In genomic region chr6:126553812-126554211, GRCm38 (mm10) we compare ENCODE assay signal across 8 mouse cellular contexts. TPM values are rescaled to one million over a fixed set of nuclear protein-coding genes. Genes with fewer than 3 reads are reported as not detected.
DNase-seq lines count a peak whose midpoint lies in the region; ATAC-seq lines count a peak whose summit lies in the region.

No protein-coding gene starts in this region.

- no peak overlapping the region for H3K4me3 ChIP-seq in neural tube, embryonic 11.5 days (ENCODE audit: low read depth, low read length)
- H3K4me3 ChIP-seq in embryonic facial prominence, embryonic 10.5 days: no peak overlapping the region
- H3K4me3 ChIP-seq in hindbrain, embryonic 10.5 days: no peak overlapping the region
- no peak overlapping the region for H3K4me3 ChIP-seq in limb, embryonic 10.5 days

- H3K9me3 ChIP-seq in neural tube, embryonic 11.5 days (ENCODE audit: control insufficient read depth, low read length): no peaks in the 10 kb centered on the region
- H3K9me3 ChIP-seq in embryonic facial prominence, embryonic 10.5 days: no peaks in the 10 kb centered on the region
- H3K9me3 ChIP-seq in hindbrain, embryonic 10.5 days: no peaks in the 10 kb centered on the region
- H3K9me3 ChIP-seq in limb, embryonic 10.5 days (replicated peaks): no peaks in the 10 kb centered on the region

- H3K27ac ChIP-seq in neural tube, embryonic 11.5 days (ENCODE audit: low read depth, low read length): no peak overlapping the region
- H3K27ac ChIP-seq in embryonic facial prominence, embryonic 10.5 days (replicated peaks): no peak overlapping the region
- no peak overlapping the region for H3K27ac ChIP-seq in hindbrain, embryonic 10.5 days
- no peak overlapping the region for H3K27ac ChIP-seq in limb, embryonic 10.5 days

- ATAC-seq in neural tube, embryonic 11.5 days (ENCODE audit: insufficient read depth, low FRiP score, low TSS enrichment): peak; percentile 75; the same call in 1 of the 2 replicates

- H3K4me2 ChIP-seq in neural tube, embryonic 11.5 days (ENCODE audit: low read depth): no peak overlapping the region

- 30% methylated on average over 9 of the region's 9 CpGs for WGBS in neural tube, embryonic 11.5 days
- WGBS in embryonic facial prominence, embryonic 10.5 days: 32% methylated on average over 9 of the region's 9 CpGs
- WGBS in hindbrain, embryonic 10.5 days: 34% methylated on average over 9 of the region's 9 CpGs
- WGBS in limb, embryonic 10.5 days: 36% methylated on average over 9 of the region's 9 CpGs

- H3K4me1 ChIP-seq in neural tube, embryonic 11.5 days (ENCODE audit: control insufficient read depth, insufficient read depth, low read length): no peaks in the 10 kb centered on the region
- H3K4me1 ChIP-seq in embryonic facial prominence, embryonic 10.5 days: peaks cover 4% of the 10 kb centered on the region; the same call in 1 of the 2 replicates
- 0 out of 2 replicates have a peak, but pooled peaks cover 7% of the 10 kb centered on the region for H3K4me1 ChIP-seq in hindbrain, embryonic 10.5 days (replicated peaks)
- peaks cover 3% of the 10 kb centered on the region; the same call in 1 of the 2 replicates for H3K4me1 ChIP-seq in limb, embryonic 10.5 days

- H3K36me3 ChIP-seq in neural tube, embryonic 11.5 days (ENCODE audit: control insufficient read depth, insufficient read depth, low read length): no peaks in the 10 kb centered on the region
- H3K36me3 ChIP-seq in embryonic facial prominence, embryonic 10.5 days (replicated peaks): no peaks in the 10 kb centered on the region
- H3K36me3 ChIP-seq in hindbrain, embryonic 10.5 days: no peaks in the 10 kb centered on the region
- H3K36me3 ChIP-seq in limb, embryonic 10.5 days: no peaks in the 10 kb centered on the region

- peak; percentile 47 for DNase-seq in neural tube, embryonic 11.5 days (ENCODE audit: low spot score)
- DNase-seq in neural tube, embryonic 10.5 days (ENCODE audit: extremely low spot score, low spot score): no peak
- DNase-seq in embryonic facial prominence, embryonic 10.5 days (ENCODE audit: low spot score): peak; percentile 53
- DNase-seq in hindbrain, embryonic 10.5 days (ENCODE audit: low spot score): peak; percentile 40
- peak; percentile 43 for DNase-seq in limb, embryonic 10.5 days (ENCODE audit: low spot score)
- DNase-seq in right cerebral cortex, adult 18-20 months: peak; percentile 71
- DNase-seq in thymus, postnatal 14 days: no peak
- DNase-seq in spleen, postnatal 4 days (ENCODE audit: low spot score in 2 of 2): no peak

- H3K27me3 ChIP-seq in neural tube, embryonic 11.5 days (ENCODE audit: control insufficient read depth, insufficient read depth, low read length): no peaks in the 10 kb centered on the region
- peaks cover 34% of the 10 kb centered on the region for H3K27me3 ChIP-seq in embryonic facial prominence, embryonic 10.5 days (replicated peaks; ENCODE audit: low read depth, poor library complexity, severe bottlenecking)
- peaks cover 27% of the 10 kb centered on the region for H3K27me3 ChIP-seq in hindbrain, embryonic 10.5 days (ENCODE audit: insufficient read depth, poor library complexity, severe bottlenecking)
- peaks cover 38% of the 10 kb centered on the region for H3K27me3 ChIP-seq in limb, embryonic 10.5 days (ENCODE audit: low read depth, poor library complexity, severe bottlenecking)

- H3K9ac ChIP-seq in neural tube, embryonic 11.5 days (ENCODE audit: low read length): no peak overlapping the region

RNA-seq across cellular contexts. Expression of gene Kcna5, which starts 18.6 kb away (rescaled TPM):
- 2.1 and 2.8 TPM in 2 replicates for polyA plus RNA-seq in neural tube, embryonic 11.5 days (2014; fragmentation: Nextera tagmentation; extraction: Ambion mirVana)
- 3.6 and 4.0 TPM in 2 replicates for polyA plus RNA-seq in embryonic facial prominence, embryonic 10.5 days (2016; fragmentation: Nextera tagmentation; extraction: Ambion mirVana)
- 2.9 and 3.7 TPM in 2 replicates for polyA plus RNA-seq in hindbrain, embryonic 10.5 days (2016; fragmentation: Nextera tagmentation; extraction: Ambion mirVana)
- 1.3 TPM in 2 replicates for polyA plus RNA-seq in limb, embryonic 10.5 days (2016; fragmentation: Nextera tagmentation; extraction: Ambion mirVana)

Comparison
In these comparisons a context has a peak if more than half of its experiments do, and no peak if none do; other contexts are left out.
1. DNase-seq: peak in neural tube, embryonic 11.5 days (single experiment), embryonic facial prominence, embryonic 10.5 days (single experiment), hindbrain, embryonic 10.5 days (single experiment), limb, embryonic 10.5 days (single experiment) and right cerebral cortex, adult 18-20 months (single experiment); none in neural tube, embryonic 10.5 days (single experiment), thymus, postnatal 14 days (single experiment) and spleen, postnatal 4 days (0 of 2).